ENCODE assay signal across 8 mouse cellular contexts in genomic region chr4:62479937-62480708, GRCm38 (mm10). TPM values are rescaled to one million over a fixed set of nuclear protein-coding genes. Genes with fewer than 3 reads are reported as not detected.
DNase-seq lines count a peak whose midpoint lies in the region; ATAC-seq lines count a peak whose summit lies in the region.

Gene Bspry (plus strand): TSS chr4:62480053.

- no peak within 1 kb of the TSS for H3K27ac ChIP-seq in liver, embryonic 13.5 days

- peak; percentile 60 for ATAC-seq in erythroblast, adult 5-6 weeks (replicated peaks; ENCODE audit: low FRiP score, poor library complexity, severe bottlenecking)
- peak; percentile 39 for ATAC-seq in inflammation-experienced regulatory T-cells, adult 6 months
- ATAC-seq in liver, embryonic 13.5 days (ENCODE audit: low read depth) = peak; percentile 73

- peak within 1 kb of the TSS; percentile 52; the same call in 1 of the 2 replicates for H3K9ac ChIP-seq in liver, embryonic 13.5 days

- H3K27me3 ChIP-seq in liver, embryonic 13.5 days = peaks cover 48% of the 10 kb centered on the region

- peak within 1 kb of the TSS; percentile 80 for H3K4me2 ChIP-seq in liver, embryonic 13.5 days

- no peaks in the 10 kb centered on the region for H3K36me3 ChIP-seq in liver, embryonic 13.5 days

- WGBS in liver, embryonic 13.5 days (ENCODE audit: insufficient replicate concordance) = 3% methylated on average over 69 of the region's 71 CpGs

- peaks cover 31% of the 10 kb centered on the region for H3K4me1 ChIP-seq in liver, embryonic 13.5 days (replicated peaks)

- peak; percentile 70 to 71 for DNase-seq in B cell, adult 2 months
- DNase-seq in adrenal gland, adult 2 months = peak; percentile 60
- DNase-seq in liver, embryonic 13.5 days = peak; percentile 40
- peak; percentile 68 for DNase-seq in naive thymus-derived CD4-positive, alpha-beta T cell, adult 2 months (ENCODE audit: low read depth)
- DNase-seq in thymus, postnatal 10 days (ENCODE audit: low spot score in 2 of 2) = peak; percentile 44 to 61
- DNase-seq in MN1 (ENCODE audit: low spot score) = no peak

- H3K9me3 ChIP-seq in liver, embryonic 13.5 days (replicated peaks) = no peaks in the 10 kb centered on the region

- peak within 1 kb of the TSS; percentile 57 for H3K4me3 ChIP-seq in liver, embryonic 13.5 days (replicated peaks)

RNA-seq across cellular contexts. Expression of gene Bspry, which starts in this region (rescaled TPM):
- 10 to 100 TPM in 1 of 2 experiments, 1 to 10 TPM in 1; 3.0 to 13.9 TPM for total RNA-seq in adrenal gland, adult 2 months (2021)
- polyA plus RNA-seq in adrenal gland, adult 2 months (2012; rRNA removed) = 10.9 and 15.3 TPM in 2 replicates
- not detected in 2 replicates for total RNA-seq in erythroblast, adult 5-6 weeks (2015; ENCODE audit: low replicate concordance)
- not detected in 2 replicates for total RNA-seq in erythroblast, adult 5-6 weeks (2017; ENCODE audit: low replicate concordance)
- polyA plus RNA-seq in inflammation-experienced regulatory T-cells, adult 6 months (2017; shearing (Covaris generic)) = 1 to 10 TPM; 1.3 to 3.2 (median 1.9) TPM
- polyA plus RNA-seq in liver, embryonic 13.5 days (2015; fragmentation: Nextera tagmentation; extraction: Ambion mirVana) = 0.20 and 0.34 TPM in 2 replicates

Comparison
In these comparisons a context has a peak if more than half of its experiments do, and no peak if none do; other contexts are left out.
1. Peak in ATAC-seq in erythroblast, adult 5-6 weeks; RNA of the gene not detected or under 1 TPM.
2. Peak in DNase-seq, ATAC-seq, H3K4me3 ChIP-seq, H3K9ac ChIP-seq and H3K4me2 ChIP-seq in liver, embryonic 13.5 days; RNA of the gene not detected or under 1 TPM.